Mouse (Mus musculus) neutrophil, adult 5-6 weeks (primary cell): ENCODE data around the gene Hk1. TPM values are rescaled to one million over a fixed set of nuclear protein-coding genes. Genes with fewer than 3 reads are reported as not detected.
A peak's percentile ranks its signal among the peaks of the same experiment; 100 is the strongest.

Source experiments
- ATAC-seq: fragments of 151-379, 151-347 bp; 2 replicates; pipeline ENCODE4 v1.8.0; 2017; ENCODE audit warnings: mild to moderate bottlenecking, moderate TSS enrichment; ENCODE audit not compliant: insufficient number of reproducible peaks, poor library complexity, low FRiP score, severe bottlenecking; ENCODE audit errors: extremely low read depth
- total RNA-seq: library from RNA; stranded (forward); fragments of 200-1000 nt; gene quantifications from 2 replicates; pipeline ENCODE4 v1.2.3, GENCODE M21; 2017

Hk1 gene
- 37.8 and 43.8 TPM in 2 replicates for total RNA-seq

GRCm38 (mm10) chr10:62379808-62380207, at the start of gene Hk1:
Gene Hk1, minus strand, starts transcription at chr10:62379908.
- no peak for ATAC-seq

GRCm38 (mm10) chr10:62425081-62425871, 45.6 kb upstream of the Hk1 start:
- ATAC-seq, result no peak

DNA sequence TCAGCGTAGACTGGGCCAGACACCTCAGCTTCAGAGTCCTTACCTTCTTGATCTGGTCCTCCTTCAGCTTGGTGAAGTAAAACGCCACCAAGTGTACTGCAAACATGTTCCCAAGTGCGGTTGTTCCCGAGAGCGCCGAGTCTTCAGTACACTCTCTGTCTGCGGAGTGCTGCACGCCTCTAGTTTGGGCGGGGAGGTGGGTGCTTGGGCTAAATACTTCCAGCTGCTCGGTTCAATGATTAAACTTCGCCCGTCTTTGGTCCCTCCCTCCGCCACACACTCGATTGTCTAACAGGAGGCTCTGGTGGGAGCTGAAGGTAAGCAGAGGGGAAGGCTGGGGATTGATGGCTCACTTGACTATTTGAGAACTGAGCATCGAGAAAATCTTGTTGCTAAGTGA, 42.5 kb upstream of the Hk1 start, which contains the start of gene Hkdc1:
Gene Hkdc1 (minus strand): TSS at position 237 of the 400 bp plus-strand sequence.
- ATAC-seq, result no peak

GRCm38 (mm10) chr10:62421127-62421526, 41.4 kb upstream of the Hk1 start:
- no peak for ATAC-seq

DNA sequence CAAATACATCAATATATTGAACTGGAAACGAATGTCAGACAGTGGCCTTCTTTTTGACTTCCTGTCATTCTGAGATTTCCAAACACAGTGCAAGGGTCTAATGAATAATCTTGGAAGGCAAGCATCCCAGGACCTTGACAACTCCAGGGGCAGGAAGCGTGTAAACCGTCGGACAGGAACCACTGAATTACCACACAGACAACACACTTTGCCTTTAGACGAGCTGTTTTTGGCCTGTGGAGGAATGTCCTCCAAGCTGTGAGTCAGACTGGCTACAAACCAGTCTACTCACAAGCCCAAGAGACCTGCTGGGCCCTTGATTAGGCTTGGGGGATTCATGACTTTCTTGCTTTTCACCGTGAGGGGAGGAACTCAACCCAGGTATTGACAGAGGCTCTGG, 40.7 kb upstream of the Hk1 start:
- no peak for ATAC-seq

DNA sequence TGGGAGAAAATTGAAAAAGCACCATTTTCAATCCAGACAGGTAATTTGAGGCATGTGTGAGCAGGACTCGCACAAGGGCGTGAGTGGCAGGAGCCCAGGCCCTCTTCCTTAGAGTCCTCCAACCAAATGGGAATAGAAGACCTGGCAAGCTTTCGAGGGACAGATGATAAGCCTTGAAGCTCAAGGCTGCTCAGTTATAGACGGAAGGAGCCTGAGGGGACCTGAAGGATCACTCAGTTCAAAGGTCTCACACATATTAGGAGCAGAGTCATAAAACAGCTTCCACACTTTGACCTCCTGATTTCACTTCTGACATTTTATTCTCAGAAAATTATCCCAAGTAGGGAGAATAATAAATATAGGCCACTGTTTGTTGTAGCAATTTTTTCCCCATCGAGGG, 39.7 kb upstream of the Hk1 start:
- no peak for ATAC-seq

GRCm38 (mm10) chr10:62418831-62419356, 39.2 kb upstream of the Hk1 start:
- no peak for ATAC-seq

- no peak for ATAC-seq
These were observed 33.9 kb upstream of the Hk1 start for GRCm38 (mm10) chr10:62413606-62413982.

DNA sequence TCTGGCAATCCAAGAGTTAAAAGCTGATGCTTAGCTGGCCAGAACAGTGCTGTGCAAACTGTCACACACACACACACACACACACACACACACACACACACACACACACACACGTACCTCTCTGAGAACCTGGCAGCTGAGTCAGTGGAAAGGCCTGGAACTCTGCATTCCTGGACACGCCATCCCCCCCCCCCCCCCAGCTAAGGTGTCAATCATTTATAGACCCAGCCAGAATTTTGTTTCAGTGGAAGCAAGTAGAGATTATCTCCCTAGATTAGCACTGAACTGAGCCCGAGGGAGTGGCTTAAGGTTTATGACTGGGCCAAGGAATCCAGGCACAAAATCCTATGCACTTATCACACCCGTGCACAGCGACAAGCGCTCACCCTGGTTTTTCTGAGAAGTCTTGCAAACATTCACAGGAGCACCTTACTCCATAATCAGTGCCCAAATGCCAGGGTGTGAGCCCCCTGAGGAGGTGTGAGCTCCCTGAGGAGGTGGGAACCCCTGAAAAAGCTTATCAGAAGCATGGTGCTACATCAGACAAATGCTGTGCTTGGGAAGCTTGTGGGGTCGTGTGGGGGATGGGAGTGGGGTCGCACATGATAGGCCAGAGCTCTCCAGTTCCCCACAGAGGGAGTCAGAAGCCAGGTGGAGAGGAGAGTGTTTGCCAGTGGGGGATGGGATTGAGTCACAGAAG, 33.3 kb upstream of the Hk1 start:
- no peak for ATAC-seq

DNA sequence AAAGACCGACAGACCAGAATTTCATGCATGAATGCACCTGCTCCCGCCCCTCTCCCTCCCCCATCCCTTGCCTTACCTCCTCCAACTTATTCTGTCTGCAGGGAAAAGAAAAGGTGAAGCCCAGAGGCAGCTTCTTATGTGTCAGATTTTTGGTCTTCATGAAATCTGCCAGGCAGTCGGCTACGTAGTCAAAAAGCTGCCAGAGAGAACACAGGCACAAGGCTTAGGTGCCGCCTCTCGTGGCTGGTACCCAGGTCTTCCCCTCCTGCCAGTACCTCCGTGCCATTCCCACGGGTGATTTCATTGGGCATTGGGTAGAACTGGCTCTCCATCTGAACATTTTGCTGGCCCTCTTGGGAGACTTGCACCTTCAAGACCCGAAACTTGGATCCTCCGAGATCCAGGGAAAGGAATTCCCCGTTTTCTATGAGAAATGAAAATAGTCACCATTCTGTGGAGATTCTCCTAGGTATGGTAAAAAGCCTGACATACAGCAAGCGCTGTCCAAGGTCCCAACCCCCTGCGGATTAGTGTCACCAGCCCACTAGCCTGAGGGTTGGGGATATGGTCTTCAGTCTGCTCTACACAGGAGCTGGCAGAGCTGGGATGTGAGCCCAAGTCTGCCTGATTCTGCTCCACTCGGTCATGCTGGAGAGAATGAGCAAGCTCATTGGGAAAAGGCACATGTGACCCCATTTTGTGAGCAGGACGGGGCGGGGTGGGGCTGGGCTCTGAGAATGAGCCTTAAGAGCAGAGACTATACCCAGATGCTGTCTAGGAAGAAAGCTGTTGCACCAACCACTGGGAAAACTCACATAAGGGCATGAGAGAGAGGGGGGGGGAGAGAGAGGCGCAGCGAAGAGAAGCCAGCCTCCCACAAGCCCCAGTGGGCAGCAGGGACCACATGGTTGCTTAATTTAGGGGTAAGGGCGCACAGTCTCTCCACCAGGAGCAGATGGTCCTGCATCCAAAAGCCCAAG, 32.0 kb upstream of the Hk1 start:
- ATAC-seq, result no peak

DNA sequence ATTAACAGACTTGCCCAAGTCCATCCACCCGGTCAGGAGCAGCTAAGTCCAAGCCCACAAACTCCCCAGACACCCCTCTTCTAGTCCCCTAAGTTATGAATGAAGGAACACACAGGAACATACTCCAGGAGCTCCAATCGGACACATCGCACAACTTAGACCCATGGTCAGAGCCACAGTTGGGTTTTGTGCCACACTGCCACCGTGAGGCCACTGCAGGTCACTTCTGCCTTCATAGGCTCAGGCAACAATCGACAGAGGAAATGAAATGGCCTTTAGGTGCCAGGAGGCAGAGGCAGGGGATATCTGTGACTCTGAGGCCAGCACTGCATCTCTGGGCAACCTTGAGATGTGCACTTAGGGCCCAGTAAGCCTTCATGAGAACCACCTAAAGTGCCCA, 31.2 kb upstream of the Hk1 start:
- peak; percentile 54; the same call in 1 of the 2 replicates for ATAC-seq

DNA sequence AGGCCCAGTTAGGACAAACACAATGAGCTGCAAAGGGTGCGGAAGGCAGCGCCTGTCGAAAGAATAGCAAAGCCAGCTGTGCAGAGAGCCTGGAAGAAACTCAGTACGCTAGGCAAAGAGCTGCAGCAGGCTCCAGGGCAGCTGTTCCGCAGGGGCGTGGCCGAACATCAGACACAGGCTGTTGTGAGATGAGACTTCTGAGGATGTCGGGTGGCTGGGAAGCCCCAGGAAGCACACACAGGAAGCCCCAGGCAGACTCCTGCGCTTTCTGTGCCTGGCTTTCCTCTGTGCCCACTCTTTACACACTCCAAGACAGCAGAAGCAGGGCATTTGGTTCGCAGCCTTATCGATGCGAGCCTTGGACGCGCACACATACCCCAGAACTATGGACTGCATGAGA, 25.2 kb upstream of the Hk1 start:
- no peak for ATAC-seq

DNA sequence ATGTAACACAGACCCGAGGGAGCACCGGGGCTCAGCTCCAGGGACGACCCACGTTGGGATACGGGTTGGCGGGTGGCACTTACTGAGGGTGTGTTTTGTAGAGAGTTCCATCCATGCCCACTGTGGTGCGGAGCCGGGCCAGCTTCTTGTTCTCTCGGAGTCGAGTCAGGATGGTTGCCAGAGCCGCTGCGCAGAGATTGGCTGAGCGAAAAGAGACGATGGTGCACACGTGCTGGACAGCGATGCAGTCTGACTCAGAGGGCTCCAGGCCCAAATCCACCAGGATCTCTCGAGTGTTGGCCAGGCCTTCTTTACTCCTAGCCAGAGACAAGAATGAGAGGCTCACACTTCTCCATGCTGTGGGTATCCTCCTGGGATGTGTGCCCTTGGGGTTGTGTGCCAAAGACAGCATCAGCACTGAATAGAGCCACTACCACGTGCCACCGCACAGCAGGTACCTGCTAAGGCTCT, 22.0 kb upstream of the Hk1 start:
- no peak for ATAC-seq

- ATAC-seq, result no peak
These were observed 3.3 kb upstream of the Hk1 start for GRCm38 (mm10) chr10:62383011-62383410.

DNA sequence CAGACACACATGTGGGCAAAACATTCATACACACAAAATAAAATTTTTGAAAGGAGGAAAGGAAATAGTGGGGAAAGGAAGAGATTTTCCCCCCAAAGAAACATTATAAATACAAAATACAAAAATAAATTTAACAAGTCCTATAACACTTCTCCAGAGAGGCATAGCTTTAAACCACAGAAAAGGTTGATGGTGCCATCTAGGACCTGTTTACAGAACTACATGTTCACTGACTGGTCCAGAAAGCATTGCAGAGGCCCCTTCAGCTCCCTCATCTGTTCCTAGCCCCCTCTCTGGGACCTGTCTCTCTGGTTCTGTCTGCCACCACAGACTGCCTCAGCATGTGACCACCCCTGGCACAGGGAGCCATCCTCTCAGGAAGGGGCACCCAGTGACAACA, 1.2 kb upstream of the Hk1 start:
- no peak for ATAC-seq

GRCm38 (mm10) chr10:62358827-62359226, 20.9 kb downstream of the Hk1 start:
- ATAC-seq, result no peak

GRCm38 (mm10) chr10:62356105-62356730, 23.5 kb downstream of the Hk1 start:
- no peak for ATAC-seq

DNA sequence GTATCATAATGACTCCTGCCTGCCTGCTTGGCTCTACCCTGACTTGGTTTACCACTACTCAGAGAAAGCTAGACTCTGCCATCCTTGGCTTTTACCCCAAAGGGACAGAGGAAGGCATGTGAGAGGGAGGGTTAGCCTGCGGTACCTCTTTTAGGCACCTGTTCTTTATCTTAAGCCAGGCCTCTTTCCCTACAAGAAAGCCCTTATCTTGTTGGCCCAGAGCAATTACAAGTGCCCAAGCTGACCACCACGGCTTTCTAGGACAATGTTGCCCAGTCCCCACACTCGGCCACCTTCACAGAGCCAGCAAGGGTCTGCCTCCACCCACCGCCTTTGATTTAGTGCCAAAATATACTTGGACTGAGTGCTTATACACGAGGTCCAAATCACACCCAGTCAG, 34.6 kb downstream of the Hk1 start:
- no peak for ATAC-seq
